Mouse (Mus musculus): ENCODE measurements around the gene Ankrd63.
A peak's percentile ranks its signal among the peaks of the same experiment; 100 is the strongest.

Gene Ankrd63

DNA sequence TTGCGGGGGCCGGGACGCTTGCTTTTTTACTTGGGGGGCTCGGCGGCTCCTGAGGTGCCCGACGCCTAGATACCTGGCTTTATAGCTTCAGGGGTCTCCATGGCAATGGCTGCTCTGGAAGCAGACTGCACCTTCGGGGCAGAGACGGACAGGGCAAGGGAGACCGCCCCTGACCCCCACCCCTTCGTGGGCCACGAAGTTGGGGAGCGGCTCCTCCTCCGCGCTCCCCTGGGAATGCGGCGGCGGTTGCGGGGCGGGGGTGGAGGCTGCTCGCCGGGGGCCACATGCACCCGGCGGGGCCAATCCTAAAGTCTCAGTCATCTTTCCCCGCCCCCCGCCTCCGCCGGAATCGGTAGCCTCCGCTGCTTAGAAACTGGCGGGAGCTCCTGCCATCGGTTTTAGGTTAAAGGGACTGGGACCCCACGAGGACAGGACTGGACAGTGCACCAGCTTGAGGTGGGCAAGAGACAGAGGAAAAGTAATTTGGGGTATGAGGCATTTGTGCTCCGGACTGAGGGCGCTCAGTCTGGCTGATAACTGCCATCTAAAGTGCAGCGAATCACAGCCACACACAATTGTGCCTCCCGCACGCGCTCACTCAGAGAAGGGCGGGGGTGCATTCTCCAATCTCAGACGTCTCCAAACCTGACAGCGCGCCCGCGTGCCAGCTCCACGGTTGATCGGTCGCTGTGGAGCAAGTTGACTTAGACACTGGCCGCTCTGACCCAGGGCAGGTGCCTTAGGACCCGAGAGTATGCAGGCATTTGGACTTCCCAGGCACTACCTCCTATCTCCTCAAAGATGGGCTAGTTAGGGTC, at the start of gene Ankrd63:
Ankrd63 (minus strand) TSS at position 51 of the 818 bp plus-strand sequence.
- DNase-seq (ENCODE audit: low read depth) = peak; percentile 51

DNA sequence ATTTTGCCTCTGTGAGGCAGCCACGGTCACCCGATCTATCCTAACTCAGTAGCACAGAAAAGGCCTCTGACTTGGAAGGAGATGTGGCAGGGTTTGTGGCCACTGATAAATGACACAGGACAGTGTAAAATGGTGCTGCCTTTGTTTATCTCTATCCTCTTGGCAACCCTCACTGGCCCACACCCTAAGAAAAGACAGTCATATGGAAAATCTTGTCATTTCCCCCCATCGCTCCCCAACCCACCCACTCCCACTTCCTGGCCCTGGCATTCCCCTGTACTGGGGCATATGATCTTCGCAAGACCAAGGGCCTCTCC, 49.0 kb upstream of the Ankrd63 start:
- no peak for DNase-seq (ENCODE audit: low read depth)

DNA sequence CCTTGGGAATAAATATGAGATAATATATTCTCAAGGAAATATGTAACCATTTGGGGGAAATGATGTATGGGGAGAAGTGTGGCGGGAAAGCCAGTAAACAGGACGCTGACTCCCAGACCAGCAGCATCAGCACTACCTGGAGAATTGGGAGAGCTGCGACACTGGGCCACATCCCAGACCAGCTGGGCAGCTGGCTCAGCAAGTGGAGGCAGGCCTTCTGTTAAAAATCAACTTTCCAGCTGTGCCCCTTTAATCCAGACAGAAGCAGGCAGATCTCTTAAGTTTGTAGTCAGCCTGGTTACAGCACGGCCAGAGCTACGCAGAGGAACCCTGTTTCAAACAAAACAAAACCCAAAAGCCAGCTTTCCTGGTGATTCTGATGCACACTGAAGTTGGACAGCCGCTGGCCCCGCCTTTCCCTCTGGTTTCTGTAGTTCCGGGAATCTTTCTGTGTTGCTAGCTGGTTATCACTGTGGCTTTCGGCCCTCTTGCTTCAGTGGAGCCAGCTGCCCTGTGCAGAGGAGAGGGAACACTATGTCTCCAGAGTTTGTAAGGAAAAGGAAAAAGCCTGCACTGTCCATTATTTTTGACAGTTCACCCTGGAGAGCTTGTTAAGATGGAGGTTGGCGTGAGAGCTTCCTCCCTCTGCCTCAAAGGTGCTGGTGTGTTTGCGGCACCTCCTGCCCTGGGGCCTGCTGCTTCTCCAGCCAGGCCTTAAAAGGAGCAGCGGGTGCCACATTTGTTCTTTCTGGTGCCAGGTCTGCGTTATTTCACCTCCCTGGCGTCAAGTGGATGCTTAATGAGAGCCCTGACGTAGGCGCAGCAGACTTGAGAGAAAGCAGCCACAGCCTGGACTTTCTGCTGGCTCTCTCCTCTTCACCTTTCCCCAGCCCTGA, 48.4 kb upstream of the Ankrd63 start:
- DNase-seq (ENCODE audit: low read depth) = no peak

DNA sequence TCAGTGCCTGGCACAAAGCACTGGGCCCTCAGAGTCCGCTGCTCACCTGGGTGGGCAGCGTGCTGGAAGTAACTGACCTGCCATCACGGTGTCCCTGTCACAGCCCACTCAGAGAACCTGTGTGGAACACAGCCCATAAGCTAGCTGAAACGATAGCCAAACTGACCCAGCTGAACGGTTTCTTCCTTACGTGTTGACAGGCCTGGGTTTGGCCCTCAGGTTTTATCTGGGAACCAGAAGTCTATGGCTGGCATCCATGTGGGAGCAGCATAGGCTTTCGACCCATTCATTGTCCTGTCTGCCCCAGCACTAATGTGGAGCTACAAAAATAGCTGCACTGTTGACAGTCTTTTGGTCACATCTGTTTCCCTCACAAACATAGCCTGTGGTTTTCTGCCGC, 46.7 kb upstream of the Ankrd63 start:
- DNase-seq (ENCODE audit: low read depth) = no peak

DNA sequence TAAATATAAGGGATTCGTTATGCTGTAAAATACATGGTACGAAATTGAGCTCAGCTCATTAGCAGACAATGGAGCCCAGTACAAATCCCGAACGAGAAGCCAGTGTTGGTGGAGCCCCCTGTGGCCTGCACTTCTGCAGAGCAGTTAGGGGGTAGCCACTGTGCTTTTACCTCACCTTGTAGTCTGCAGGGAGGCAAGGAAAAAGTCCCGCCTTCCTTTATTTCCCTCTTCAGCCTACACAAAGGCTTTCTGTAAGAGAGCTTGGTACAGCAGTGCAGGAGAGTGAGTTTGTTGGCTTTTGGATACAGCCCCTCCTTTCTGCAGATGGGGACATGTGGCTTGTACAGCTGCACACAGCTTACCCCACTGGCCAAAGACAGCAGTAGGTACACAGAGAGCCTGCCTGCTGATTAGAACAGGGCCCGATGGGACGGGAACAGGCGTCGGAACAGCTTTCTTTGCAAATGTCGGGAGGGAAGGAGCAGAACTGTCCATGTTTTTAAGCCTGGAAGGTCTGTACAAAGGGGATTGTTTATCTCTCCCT, 45.6 kb upstream of the Ankrd63 start:
- no peak for DNase-seq (ENCODE audit: low read depth)

DNA sequence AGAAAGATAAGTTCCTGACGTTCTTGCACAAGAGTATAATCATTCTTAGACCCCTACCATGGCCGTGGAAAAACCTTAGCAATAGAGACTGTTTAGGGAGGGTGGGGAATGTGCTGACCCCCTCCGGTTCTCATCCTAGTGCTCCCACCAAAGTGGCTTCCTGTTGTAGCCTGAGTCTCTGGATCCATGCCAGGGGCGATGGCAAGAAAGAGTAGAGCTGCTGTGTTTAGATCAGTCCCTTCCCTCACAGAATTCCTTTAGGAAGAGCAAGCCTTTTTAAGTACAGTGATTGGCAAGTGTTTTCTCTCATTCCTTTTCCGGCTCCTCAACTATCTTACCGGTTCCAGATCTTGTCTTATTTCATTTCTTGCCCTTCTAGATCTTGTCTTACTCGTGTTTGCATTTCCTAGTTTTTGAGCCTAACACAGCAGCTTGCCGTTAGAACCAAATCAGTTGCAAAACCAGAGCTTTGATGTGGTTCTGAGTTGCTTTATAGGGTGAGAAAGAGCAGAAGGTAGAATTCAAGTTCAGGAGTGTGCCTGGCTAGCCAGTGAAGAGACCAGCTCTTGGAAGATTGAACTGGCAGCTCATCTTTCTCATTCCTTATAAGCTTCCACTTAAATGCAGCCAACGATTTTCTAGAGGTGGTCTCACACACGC, 43.7 kb upstream of the Ankrd63 start:
- peak; percentile 77 for DNase-seq (ENCODE audit: low read depth)

DNA sequence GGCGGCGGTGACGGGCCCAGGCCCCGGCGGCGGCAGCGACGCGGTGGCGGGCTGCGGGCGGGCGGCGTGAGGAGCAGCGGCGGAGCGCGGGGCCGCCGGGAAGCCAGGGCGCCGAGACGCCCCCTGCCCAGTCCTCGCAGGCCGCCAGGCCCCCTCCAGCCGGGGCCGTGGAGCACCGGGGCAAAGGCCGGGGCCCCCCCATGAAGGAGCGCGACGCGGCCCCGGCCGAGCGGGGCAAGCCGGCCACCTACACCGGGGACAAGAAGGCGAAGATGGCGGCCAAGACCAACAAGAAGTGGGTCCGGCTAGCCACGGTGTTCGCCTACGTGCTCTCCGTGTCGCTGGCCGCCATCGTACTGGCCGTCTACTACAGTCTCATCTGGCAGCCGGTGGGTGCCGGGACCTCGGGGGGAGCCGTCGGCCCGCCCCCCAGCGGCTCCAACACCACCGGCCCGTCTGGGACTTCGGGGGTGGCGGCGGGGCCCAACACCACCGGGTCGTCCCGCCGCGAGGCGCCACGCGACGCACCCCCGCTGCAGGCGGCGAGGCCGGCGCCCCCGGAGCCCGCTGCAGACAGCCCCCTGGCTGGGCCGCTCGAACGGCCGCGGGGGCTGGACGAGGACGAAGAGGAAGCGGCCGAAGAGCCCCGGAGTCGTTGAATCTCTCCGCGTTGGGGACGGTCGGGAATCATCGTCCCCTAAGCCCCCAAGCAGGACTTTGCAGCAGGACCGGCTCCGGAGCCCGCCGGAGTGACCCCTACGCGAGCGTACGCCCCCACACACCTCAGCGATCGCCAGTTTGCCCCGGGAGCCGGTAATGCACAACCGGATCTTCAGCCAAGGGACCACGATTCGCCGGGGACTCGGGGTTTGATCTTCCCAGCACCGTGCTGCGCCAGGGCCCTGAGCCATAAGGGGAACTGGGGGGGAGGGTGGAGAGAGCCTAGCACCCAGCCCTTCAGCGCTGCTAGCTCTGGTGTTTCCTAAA, 42.4 kb upstream of the Ankrd63 start:
- DNase-seq (ENCODE audit: low read depth) = peak; percentile 60

DNA sequence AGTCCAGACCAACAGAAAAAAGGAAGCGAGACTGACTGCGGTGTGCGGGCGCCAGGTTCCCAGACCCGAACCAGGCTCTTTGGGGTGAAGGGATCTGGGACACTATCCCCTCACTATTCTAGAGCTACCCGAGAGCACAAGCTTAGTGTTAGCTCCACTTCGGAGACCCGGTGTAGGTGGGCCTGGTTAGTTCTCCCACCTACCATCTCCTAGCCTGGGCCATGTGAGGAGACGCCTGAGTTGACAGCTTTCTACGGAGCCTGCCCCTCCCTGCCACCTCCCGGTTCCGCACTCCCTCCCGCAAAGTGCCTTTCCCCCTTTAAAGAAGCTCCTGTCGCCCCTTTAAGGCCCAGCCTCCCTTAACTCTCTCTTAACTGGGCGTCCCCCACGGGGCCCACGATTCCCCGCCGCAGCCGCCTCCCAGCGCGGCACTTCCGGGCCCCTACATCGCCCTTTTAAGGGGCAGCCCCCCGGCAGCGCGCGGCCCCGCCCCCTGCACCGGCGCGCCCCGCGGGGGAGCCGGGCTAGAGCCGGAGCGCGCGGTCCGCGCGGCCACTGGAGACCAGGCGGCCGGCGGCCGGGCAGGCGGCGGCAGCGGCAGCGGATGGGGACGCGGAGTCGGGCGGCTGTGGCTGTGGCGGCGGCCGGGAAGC, 41.6 kb upstream of the Ankrd63 start, which contains the start of gene Inafm2:
Inafm2 (plus strand) TSS at position 527 of the 653 bp plus-strand sequence.
- peak; percentile 85 for DNase-seq (ENCODE audit: low read depth)

DNA sequence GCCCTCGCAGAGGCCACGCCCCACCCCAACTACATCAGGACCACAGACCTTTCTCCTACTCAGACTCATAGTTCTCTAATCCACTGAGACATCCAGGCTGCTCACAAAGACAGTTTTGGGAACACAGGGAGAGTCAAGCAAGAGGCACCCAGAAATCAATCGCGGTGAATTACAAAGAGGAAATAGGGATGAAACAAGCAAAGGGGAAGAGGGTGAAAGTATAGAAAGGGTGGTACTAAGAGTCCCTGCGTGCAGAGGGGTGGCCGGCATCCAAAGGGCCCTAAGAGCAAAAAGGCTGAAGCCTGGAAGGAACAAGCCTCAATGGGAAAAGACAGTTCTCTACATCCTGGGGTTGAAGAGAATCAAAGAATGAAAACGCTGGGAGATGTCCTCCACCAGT, 40.9 kb upstream of the Ankrd63 start:
- no peak for DNase-seq (ENCODE audit: low read depth)

DNA sequence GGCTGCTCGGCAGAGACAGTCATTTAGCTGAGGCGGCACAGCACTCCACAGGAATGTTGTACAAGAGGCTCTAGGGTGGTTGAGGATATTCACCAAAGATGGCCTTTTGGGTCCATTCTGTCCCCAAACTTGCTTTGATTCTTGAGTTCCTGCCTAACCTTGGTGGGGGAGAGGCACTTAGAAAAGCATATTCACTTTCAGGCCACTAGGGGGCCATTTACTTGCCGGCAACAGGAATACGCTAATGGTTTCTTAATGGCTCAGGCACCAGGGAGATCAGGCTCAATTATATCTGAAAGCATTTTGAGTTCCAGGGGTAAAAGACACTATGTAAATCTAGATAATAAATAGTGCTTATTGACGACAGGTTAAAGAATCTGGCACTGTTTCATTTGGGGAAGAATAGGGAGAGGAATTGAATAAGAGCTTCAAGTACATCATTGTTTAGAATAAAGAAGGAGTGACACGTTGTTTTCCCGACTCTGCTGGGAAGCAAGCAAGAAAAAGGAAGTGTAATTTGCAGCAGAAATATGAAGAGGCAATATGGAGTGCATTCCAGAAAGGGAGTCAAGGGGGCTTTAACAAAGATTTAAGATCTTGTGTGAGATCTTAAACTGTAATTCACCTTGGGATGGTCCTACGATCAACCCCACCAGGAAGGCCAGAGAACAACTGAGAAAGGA, 39.6 kb upstream of the Ankrd63 start:
- peak; percentile 81 for DNase-seq (ENCODE audit: low read depth)

DNA sequence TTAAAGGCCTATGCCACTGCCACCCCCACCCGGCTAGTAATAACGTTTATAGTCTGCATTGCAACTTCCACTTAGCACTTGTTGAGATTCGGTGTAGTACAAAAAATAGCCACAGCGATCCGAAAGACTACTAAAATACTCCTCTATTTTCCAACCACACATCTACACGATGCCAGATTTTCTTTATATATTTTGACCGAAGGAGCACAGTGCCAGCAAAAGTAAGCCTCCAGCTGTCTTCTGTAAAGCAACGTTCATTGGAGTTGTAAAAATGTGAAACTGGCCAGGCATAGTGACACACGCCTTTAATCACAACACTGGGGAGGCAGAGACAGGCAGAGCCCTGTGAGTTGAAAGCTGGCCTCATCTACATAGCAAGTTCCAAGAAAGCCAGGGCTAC, 37.4 kb upstream of the Ankrd63 start:
- DNase-seq (ENCODE audit: low read depth) = no peak

DNA sequence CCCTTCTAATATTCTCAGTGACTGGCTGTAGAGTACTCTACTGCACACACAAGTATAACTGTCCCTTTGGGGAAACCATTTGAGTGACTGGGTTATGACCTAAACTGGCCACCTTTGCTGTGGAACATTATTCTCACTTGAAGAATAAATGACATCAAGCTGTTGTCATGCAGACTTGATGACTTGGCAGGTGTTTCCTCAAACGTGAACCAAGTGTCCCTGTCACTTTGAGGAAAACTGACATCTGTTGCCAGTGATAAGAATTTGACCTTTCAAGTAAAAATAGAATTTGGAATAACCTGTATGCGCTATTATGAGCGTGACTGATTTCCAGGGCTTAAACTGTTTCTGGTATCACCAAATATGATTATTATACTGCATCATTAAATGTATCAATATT, 36.6 kb upstream of the Ankrd63 start:
- no peak for DNase-seq (ENCODE audit: low read depth)

DNA sequence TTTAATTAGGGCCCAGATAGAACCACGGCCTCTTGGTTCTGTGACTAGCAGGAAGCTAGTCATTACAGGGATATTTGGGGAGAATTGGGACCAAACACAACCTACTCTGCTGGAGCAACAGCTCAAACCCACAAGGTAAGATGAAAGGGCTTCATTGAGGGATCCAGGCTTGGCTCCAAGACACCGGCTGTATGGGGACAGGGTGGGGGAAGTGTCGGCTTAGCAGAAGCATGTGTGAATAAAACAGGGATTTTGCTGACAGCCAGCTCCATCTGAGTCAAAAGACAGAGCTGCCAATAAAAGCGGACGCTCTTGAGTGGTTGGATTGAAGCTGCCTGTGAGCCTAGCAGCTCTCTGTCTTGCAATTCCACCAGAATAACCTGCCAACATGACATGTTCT, 29.6 kb upstream of the Ankrd63 start:
- DNase-seq (ENCODE audit: low read depth) = no peak

DNA sequence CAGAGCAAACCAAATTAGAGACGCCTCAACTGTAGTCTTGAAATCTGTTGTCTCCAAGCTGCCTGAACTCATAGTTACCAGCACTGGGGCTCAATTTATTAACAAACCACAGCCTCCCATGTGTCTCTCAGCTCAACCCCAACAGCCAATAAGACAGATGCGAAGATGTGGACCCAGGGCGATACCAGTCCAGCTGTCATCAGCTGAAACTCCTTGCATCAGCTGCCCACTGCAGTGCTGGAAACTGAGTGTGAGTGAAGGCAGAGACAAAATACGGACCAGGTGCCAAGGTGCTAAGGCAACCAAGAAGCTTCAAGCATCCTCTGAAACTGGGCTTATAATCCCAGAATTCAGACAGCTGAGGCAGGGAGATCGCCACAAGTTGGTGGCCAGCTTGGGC, 28.2 kb upstream of the Ankrd63 start:
- no peak for DNase-seq (ENCODE audit: low read depth)

DNA sequence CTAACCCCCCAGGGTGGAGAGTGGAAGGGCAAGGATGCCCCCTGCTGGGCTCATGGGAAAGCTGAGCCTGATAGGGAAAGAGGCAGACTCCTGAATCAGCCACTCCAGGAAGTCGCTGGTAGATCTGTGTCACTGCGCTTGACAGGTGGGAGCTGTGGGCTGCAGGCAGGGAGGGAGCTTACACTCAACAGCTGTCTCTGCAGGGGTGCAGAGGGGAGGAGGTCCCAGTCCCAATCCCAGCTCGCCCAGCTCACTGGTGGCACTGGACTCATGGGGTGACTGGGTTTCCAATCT, 26.8 kb upstream of the Ankrd63 start:
- DNase-seq (ENCODE audit: low read depth) = peak; percentile 61

DNA sequence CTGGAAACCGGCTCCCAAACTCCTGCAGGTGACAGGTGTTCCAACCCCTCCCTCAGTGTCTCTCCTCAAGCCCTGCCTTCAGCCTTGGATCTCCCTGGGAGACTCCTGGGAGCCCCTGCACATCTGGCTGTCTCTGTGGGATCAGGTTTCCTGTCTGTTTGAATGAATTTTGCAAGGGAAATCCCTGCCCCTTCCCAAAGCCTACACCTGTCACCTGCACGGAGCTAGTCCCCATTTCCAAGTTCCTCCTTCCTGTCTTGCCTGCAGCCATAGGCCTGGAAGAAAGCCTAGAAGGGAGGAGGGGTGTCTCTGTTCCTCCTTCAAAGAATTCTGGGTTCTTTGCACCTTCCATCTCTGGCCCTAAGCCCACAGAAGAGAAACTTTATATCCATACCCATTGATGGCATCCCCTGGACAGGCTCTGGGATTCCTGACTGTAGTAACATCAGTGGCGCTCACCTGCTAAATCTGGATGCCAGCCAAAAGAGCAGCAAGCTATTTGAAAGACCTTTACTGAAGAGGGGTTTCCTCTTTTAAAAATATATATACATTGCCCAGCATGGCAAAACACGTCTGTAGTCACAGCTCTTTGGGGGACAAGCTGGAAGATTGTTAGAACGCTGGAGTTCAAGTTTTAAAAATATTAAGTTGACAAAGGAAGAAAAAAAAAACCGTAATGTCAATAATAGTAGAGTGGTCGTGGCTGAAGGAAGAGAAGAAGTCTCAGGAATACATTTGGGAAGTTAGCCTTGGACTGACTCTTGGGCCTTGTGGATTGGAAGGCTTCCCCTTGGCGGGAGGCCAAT, 26.3 kb upstream of the Ankrd63 start:
- no peak for DNase-seq (ENCODE audit: low read depth)

DNA sequence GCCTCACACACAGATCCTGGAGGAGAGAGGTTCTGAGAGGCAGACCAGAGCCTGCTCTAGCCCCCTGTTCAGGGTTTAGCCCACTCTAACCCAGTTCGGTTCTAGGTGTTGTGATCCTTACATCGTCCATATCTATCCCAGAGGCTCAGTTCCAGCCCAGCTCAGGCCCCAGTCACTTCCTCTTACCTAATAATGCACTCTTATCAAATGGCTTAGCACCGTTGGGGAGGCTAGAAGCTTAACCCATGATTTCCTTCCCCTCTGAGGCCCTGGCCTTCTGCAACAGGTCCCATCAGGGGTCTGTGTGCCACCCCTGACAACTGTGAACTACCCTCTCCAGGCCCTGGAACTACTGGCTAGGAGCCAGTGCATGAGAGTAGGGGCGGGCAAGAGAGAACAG, 25.4 kb upstream of the Ankrd63 start:
- no peak for DNase-seq (ENCODE audit: low read depth)

DNA sequence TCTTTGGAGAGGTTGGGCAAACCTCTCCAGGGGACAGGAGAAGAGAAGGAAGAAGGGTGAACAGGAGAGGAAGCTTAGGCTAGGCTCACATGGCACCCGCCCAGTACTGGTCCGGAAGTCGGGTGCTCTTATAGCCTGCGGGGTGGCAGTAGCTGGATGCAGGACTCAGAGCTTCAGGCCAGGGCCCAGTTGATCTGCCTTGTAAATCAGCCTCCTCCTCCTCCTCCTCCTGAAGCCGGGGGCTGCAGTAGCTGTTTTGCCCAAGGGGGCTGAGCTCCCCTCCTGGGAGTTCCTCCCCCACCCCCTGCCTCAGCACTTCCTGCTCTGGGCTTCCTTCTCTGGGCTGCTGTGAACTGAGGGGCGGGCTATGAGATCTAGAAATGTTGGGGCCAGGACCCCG, 24.6 kb upstream of the Ankrd63 start, which contains the start of gene Plcb2:
Plcb2 (minus strand) TSS at position 102 of the 400 bp plus-strand sequence.
- DNase-seq (ENCODE audit: low read depth) = peak; percentile 73

DNA sequence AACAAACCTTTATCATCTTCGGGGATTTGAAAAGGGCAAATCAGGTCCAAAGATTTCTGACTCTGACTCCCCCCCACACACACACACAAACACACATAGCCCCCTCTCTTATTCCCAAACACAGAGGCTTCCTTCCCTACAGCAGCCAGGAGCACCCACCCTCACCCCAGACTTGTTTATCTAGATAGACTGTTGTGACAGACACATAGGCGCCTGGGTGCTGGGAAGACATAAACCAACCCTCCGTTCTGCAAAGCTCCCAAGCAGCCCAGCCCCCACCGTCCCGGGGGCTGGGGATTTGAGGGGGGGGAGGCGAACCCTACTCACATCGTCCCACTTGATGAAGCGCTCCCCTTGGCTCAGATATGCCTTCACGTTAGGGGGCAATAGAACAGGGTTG, 24.1 kb upstream of the Ankrd63 start:
- DNase-seq (ENCODE audit: low read depth) = no peak

Measured in naive thymus-derived CD4-positive, alpha-beta T cell, adult 2 months (primary cell).